Mouse (Mus musculus): ENCODE data around the gene Ssbp2. TPM values are rescaled to one million over a fixed set of nuclear protein-coding genes. Genes with fewer than 3 reads are reported as not detected.

Gene Ssbp2
- polyA plus RNA-seq, 1 experiment from 2014 or later: 77.7 TPM

GRCm38 (mm10) chr13:91451405-91452166 lies 8.5 kb upstream of the Ssbp2 start:
- H3K27me3 ChIP-seq (ENCODE audit: insufficient read depth, low read length): no peaks in the 10 kb centered on the region
- DNase-seq (ENCODE audit: low spot score) (no peak), ATAC-seq (replicated peaks; ENCODE audit: low FRiP score, low read depth) (no peak)
- TF ChIP-seq CTCF (IDR thresholded peaks at IDR 0.05; ENCODE audit: low read depth): no peak
- 59% methylated on average over 3 of the region's 3 CpGs for WGBS
- H3K4me1 ChIP-seq (replicated peaks; ENCODE audit: insufficient read depth, low read length): no peaks in the 10 kb centered on the region
- H3K36me3 ChIP-seq (ENCODE audit: insufficient read depth, low read length): no peaks in the 10 kb centered on the region
- no peak overlapping the region for H3K27ac ChIP-seq
- no peak overlapping the region for H3K4me2 ChIP-seq (ENCODE audit: low read length)
- H3K9me3 ChIP-seq (replicated peaks; ENCODE audit: low read length): no peaks in the 10 kb centered on the region
- no peak overlapping the region for H3K9ac ChIP-seq (ENCODE audit: low read depth, low read length)
- no peak overlapping the region for H3K4me3 ChIP-seq (replicated peaks; ENCODE audit: low read depth, low read length)

GRCm38 (mm10) chr13:91452269-91452668 lies 7.8 kb upstream of the Ssbp2 start:
- WGBS: 87% methylated on average over 3 of the region's 3 CpGs
- no peak overlapping the region for H3K9ac ChIP-seq (ENCODE audit: low read depth, low read length)
- H3K27me3 ChIP-seq (ENCODE audit: insufficient read depth, low read length): no peaks in the 10 kb centered on the region
- DNase-seq (ENCODE audit: low spot score) (no peak), ATAC-seq (replicated peaks; ENCODE audit: low FRiP score, low read depth) (no peak)
- no peaks in the 10 kb centered on the region for H3K4me1 ChIP-seq (replicated peaks; ENCODE audit: insufficient read depth, low read length)
- H3K27ac ChIP-seq: no peak overlapping the region
- H3K4me3 ChIP-seq (replicated peaks; ENCODE audit: low read depth, low read length): no peak overlapping the region
- no peaks in the 10 kb centered on the region for H3K9me3 ChIP-seq (replicated peaks; ENCODE audit: low read length)
- TF ChIP-seq CTCF (IDR thresholded peaks at IDR 0.05; ENCODE audit: low read depth): no peak
- H3K4me2 ChIP-seq (ENCODE audit: low read length): no peak overlapping the region
- H3K36me3 ChIP-seq (ENCODE audit: insufficient read depth, low read length): no peaks in the 10 kb centered on the region

GRCm38 (mm10) chr13:91453236-91453635 lies 6.8 kb upstream of the Ssbp2 start:
- no peak for TF ChIP-seq CTCF (IDR thresholded peaks at IDR 0.05; ENCODE audit: low read depth)
- Histone ChIP-seq H3K36me3 (ENCODE audit: insufficient read depth, low read length) (no peaks in the 10 kb centered on the region), H3K4me1 (replicated peaks; ENCODE audit: insufficient read depth, low read length) (no peaks in the 10 kb centered on the region), H3K9ac (ENCODE audit: low read depth, low read length) (no peak overlapping the region), H3K4me2 (ENCODE audit: low read length) (no peak overlapping the region), H3K4me3 (replicated peaks; ENCODE audit: low read depth, low read length) (no peak overlapping the region), H3K27ac (no peak overlapping the region), H3K27me3 (ENCODE audit: insufficient read depth, low read length) (no peaks in the 10 kb centered on the region), H3K9me3 (replicated peaks; ENCODE audit: low read length) (no peaks in the 10 kb centered on the region)
- WGBS: 87% methylated on average over 3 of the region's 3 CpGs
- DNase-seq (ENCODE audit: low spot score): no peak
- no peak for ATAC-seq (replicated peaks; ENCODE audit: low FRiP score, low read depth)

- WGBS: 56% methylated on average over 2 of the region's 2 CpGs
- H3K27ac ChIP-seq: no peak overlapping the region
- H3K36me3 ChIP-seq (ENCODE audit: insufficient read depth, low read length): no peaks in the 10 kb centered on the region
- H3K4me3 ChIP-seq (replicated peaks; ENCODE audit: low read depth, low read length): no peak overlapping the region
- no peak for TF ChIP-seq CTCF (IDR thresholded peaks at IDR 0.05; ENCODE audit: low read depth)
- DNase-seq (ENCODE audit: low spot score) (no peak), ATAC-seq (replicated peaks; ENCODE audit: low FRiP score, low read depth) (no peak)
- H3K9ac ChIP-seq (ENCODE audit: low read depth, low read length): no peak overlapping the region
- no peak overlapping the region for H3K4me2 ChIP-seq (ENCODE audit: low read length)
- H3K4me1 ChIP-seq (replicated peaks; ENCODE audit: insufficient read depth, low read length): no peaks in the 10 kb centered on the region; the same call in 1 of the 2 replicates
- no peaks in the 10 kb centered on the region for H3K27me3 ChIP-seq (ENCODE audit: insufficient read depth, low read length)
- no peaks in the 10 kb centered on the region for H3K9me3 ChIP-seq (replicated peaks; ENCODE audit: low read length)
These were observed 4.0 kb upstream of the Ssbp2 start for GRCm38 (mm10) chr13:91456041-91456440.

GRCm38 (mm10) chr13:91456735-91457134 lies 3.3 kb upstream of the Ssbp2 start:
- H3K9me3 ChIP-seq (replicated peaks; ENCODE audit: low read length): no peaks in the 10 kb centered on the region
- ATAC-seq (replicated peaks; ENCODE audit: low FRiP score, low read depth): no peak
- DNase-seq (ENCODE audit: low spot score): no peak
- H3K27me3 ChIP-seq (ENCODE audit: insufficient read depth, low read length): no peaks in the 10 kb centered on the region
- H3K4me1 ChIP-seq (replicated peaks; ENCODE audit: insufficient read depth, low read length): no peaks in the 10 kb centered on the region; the same call in 1 of the 2 replicates
- no peak overlapping the region for H3K4me3 ChIP-seq (replicated peaks; ENCODE audit: low read depth, low read length)
- no peaks in the 10 kb centered on the region for H3K36me3 ChIP-seq (ENCODE audit: insufficient read depth, low read length)
- TF ChIP-seq CTCF (IDR thresholded peaks at IDR 0.05; ENCODE audit: low read depth): no peak
- no peak overlapping the region for H3K9ac ChIP-seq (ENCODE audit: low read depth, low read length)
- 72% methylated on average over 3 of the region's 3 CpGs for WGBS
- H3K27ac ChIP-seq: no peak overlapping the region
- no peak overlapping the region for H3K4me2 ChIP-seq (ENCODE audit: low read length)

- Histone ChIP-seq H3K27ac (no peak overlapping the region), H3K4me1 (replicated peaks; ENCODE audit: insufficient read depth, low read length) (peaks cover 3% of the 10 kb centered on the region; the same call in 1 of the 2 replicates), H3K27me3 (ENCODE audit: insufficient read depth, low read length) (no peaks in the 10 kb centered on the region), H3K4me2 (ENCODE audit: low read length) (no peak overlapping the region), H3K9me3 (replicated peaks; ENCODE audit: low read length) (no peaks in the 10 kb centered on the region), H3K4me3 (replicated peaks; ENCODE audit: low read depth, low read length) (no peak overlapping the region), H3K9ac (ENCODE audit: low read depth, low read length) (no peak overlapping the region), H3K36me3 (ENCODE audit: insufficient read depth, low read length) (no peaks in the 10 kb centered on the region)
- DNase-seq (ENCODE audit: low spot score) (no peak), ATAC-seq (replicated peaks; ENCODE audit: low FRiP score, low read depth) (no peak)
- 85% methylated on average over 4 of the region's 4 CpGs for WGBS
- TF ChIP-seq CTCF (IDR thresholded peaks at IDR 0.05; ENCODE audit: low read depth): no peak
These were observed 2.1 kb upstream of the Ssbp2 start for GRCm38 (mm10) chr13:91457974-91458373.

All from kidney, postnatal 0 days (tissue).